8 mouse cellular contexts compared by ENCODE assay signal in the genomic region with DNA sequence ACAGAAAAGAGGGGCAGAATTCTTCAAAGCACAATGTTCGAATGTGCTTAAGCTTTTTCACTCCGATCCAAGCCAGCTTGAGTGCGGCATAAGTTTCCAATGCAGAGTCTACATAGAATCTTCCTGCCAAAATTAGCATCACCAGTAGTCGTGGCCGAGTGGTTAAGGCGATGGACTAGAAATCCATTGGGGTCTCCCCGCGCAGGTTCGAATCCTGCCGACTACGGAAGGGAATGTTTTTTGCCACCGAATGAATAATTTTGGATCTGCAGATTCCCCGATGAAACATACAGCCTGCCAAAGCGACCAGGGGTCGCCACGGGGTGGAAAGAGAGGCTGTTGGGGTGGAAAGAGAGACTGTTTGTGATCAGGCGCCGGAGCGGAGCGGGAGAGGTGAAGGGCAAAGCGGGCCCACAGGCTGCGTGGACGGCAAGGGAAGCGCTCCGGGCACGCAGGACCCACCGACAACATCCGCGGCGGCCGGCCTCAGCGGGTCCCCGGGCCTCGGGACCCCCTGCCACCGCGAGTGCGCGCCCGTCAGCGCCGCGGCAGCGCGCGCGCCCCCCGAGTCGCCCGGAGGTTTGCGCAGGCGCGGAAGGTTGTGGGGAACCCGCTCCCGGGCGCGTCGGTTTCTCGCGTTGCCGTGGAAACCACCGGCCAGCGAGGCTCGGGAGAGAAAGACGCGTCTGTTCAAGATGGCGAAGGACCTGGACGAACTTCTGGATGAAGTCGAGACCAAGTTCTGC. TPM values are rescaled to one million over a fixed set of nuclear protein-coding genes. Genes with fewer than 3 reads are reported as not detected.
DNase-seq lines count a peak whose midpoint lies in the region; ATAC-seq lines count a peak whose summit lies in the region.

A gene (plus strand): TSS at position 579 of the 746 bp plus-strand sequence.

- no peaks in the 10 kb centered on the region for H3K36me3 ChIP-seq in heart, embryonic 13.5 days
- H3K36me3 ChIP-seq in liver, embryonic 12.5 days: no peaks in the 10 kb centered on the region
- H3K36me3 ChIP-seq in stomach, embryonic 15.5 days: no peaks in the 10 kb centered on the region

- ATAC-seq in erythroid progenitor cell, adult 5-6 weeks (replicated peaks; ENCODE audit: low FRiP score, poor library complexity, severe bottlenecking): peak; percentile 93
- peak; percentile 83 for ATAC-seq in heart, embryonic 13.5 days (ENCODE audit: extremely low read depth, insufficient number of reproducible peaks, low FRiP score, low TSS enrichment)
- ATAC-seq in liver, embryonic 12.5 days: peak; percentile 85
- peak; percentile 87 for ATAC-seq in stomach, embryonic 15.5 days (ENCODE audit: insufficient read depth, low FRiP score, low read depth)

- under 1% methylated on average over 68 of the region's 68 CpGs for WGBS in heart, embryonic 13.5 days
- WGBS in liver, embryonic 12.5 days (ENCODE audit: insufficient replicate concordance): under 1% methylated on average over 65 of the region's 68 CpGs
- WGBS in stomach, embryonic 15.5 days: under 1% methylated on average over 68 of the region's 68 CpGs

- H3K9ac ChIP-seq in heart, embryonic 13.5 days: peak within 1 kb of the TSS; percentile 94
- H3K9ac ChIP-seq in liver, embryonic 12.5 days: peak within 1 kb of the TSS; percentile 93
- peak within 1 kb of the TSS; percentile 93 for H3K9ac ChIP-seq in stomach, embryonic 15.5 days

- H3K27me3 ChIP-seq in heart, embryonic 13.5 days (replicated peaks): no peaks in the 10 kb centered on the region
- H3K27me3 ChIP-seq in liver, embryonic 12.5 days (replicated peaks): no peaks in the 10 kb centered on the region
- no peaks in the 10 kb centered on the region for H3K27me3 ChIP-seq in stomach, embryonic 15.5 days (replicated peaks)

- peak within 1 kb of the TSS; percentile 99 for H3K27ac ChIP-seq in heart, embryonic 13.5 days (replicated peaks)
- peak within 1 kb of the TSS; percentile 98 for H3K27ac ChIP-seq in liver, embryonic 12.5 days
- H3K27ac ChIP-seq in stomach, embryonic 15.5 days: peak within 1 kb of the TSS; percentile 99

- H3K4me3 ChIP-seq in heart, embryonic 13.5 days: peak within 1 kb of the TSS; percentile 83
- peak within 1 kb of the TSS; percentile 83 for H3K4me3 ChIP-seq in liver, embryonic 12.5 days
- peak within 1 kb of the TSS; percentile 93 for H3K4me3 ChIP-seq in stomach, embryonic 15.5 days (replicated peaks)

- no peaks in the 10 kb centered on the region for H3K9me3 ChIP-seq in heart, embryonic 13.5 days
- H3K9me3 ChIP-seq in liver, embryonic 12.5 days (replicated peaks): no peaks in the 10 kb centered on the region
- H3K9me3 ChIP-seq in stomach, embryonic 15.5 days: no peaks in the 10 kb centered on the region

- DNase-seq in CD4-positive helper T cell, adult 2 months (ENCODE audit: low read depth, low spot score): peak; percentile 91
- peak; percentile 84 for DNase-seq in brain, embryonic 18.5 days (ENCODE audit: low read depth, low spot score)
- peak; percentile 96 for DNase-seq in kidney, postnatal 10 days
- DNase-seq in natural killer cell, adult 2 months (ENCODE audit: low spot score in 2 of 2): peak; percentile 90

- H3K4me2 ChIP-seq in heart, embryonic 13.5 days: peak within 1 kb of the TSS; percentile 79
- peak within 1 kb of the TSS; percentile 82 for H3K4me2 ChIP-seq in liver, embryonic 12.5 days
- peak within 1 kb of the TSS; percentile 64 for H3K4me2 ChIP-seq in stomach, embryonic 15.5 days

- H3K4me1 ChIP-seq in heart, embryonic 13.5 days: peaks cover 19% of the 10 kb centered on the region
- H3K4me1 ChIP-seq in liver, embryonic 12.5 days: peaks cover 23% of the 10 kb centered on the region
- H3K4me1 ChIP-seq in stomach, embryonic 15.5 days: 0 out of 2 replicates have a peak, but pooled peaks cover 6% of the 10 kb centered on the region

RNA-seq across cellular contexts. Expression of the gene that starts here (rescaled TPM):
- 15.1 and 22.6 TPM in 2 replicates for total RNA-seq in erythroid progenitor cell, adult 5-6 weeks (2015; ENCODE audit: low replicate concordance)
- total RNA-seq in erythroid progenitor cell, adult 5-6 weeks (2017; ENCODE audit: low replicate concordance): 6.0 and 6.2 TPM in 2 replicates
- polyA plus RNA-seq in heart, embryonic 13.5 days (2015; fragmentation: Nextera tagmentation; extraction: Ambion mirVana): 21.2 and 22.2 TPM in 2 replicates
- 15.0 and 15.8 TPM in 2 replicates for polyA plus RNA-seq in liver, embryonic 12.5 days (2016; fragmentation: Nextera tagmentation; extraction: Ambion mirVana)
- 24.2 and 25.5 TPM in 2 replicates for polyA plus RNA-seq in stomach, embryonic 15.5 days (2015; fragmentation: Nextera tagmentation; extraction: Ambion mirVana)

Comparison
In these comparisons a context has a peak if more than half of its experiments do, and no peak if none do; other contexts are left out.
1. Peak in every context shown above with its lines: DNase-seq, ATAC-seq, H3K4me3 ChIP-seq and H3K27ac ChIP-seq.